Mouse (Mus musculus) neural tube, embryonic 13.5 days (tissue): Measurements from ENCODE around the gene Pkdcc. TPM values are rescaled to one million over a fixed set of nuclear protein-coding genes. Genes with fewer than 3 reads are reported as not detected.
A peak's percentile ranks its signal among the peaks of the same experiment; 100 is the strongest.

Experiments used
- ATAC-seq: fragments of 200-750 bp; cut with Nextera tagmentation; 2 replicates; pipeline ENCODE4 v1.8.0; 2017; ENCODE audit warnings: low read depth, mild to moderate bottlenecking, moderate TSS enrichment, moderate library complexity
- H3K27ac ChIP-seq: fragments of 300-500 bp; sonication (generic); replicated peaks from 2 replicates; pipeline ENCODE4 v1.5.1; 2015; ENCODE audit warnings: moderate library complexity, mild to moderate bottlenecking, inconsistent platforms
- H3K27me3 ChIP-seq: fragments of 300-500 bp; sonication (generic); 2 replicates; pipeline ENCODE4 v1.6.1; 2015; ENCODE audit warnings: mild to moderate bottlenecking, inconsistent platforms
- H3K36me3 ChIP-seq: fragments of 300-500 bp; sonication (generic); 2 replicates; pipeline ENCODE4 v1.6.1; 2015; ENCODE audit warnings: mild to moderate bottlenecking, inconsistent platforms
- H3K4me1 ChIP-seq: fragments of 300-500 bp; sonication (generic); replicated peaks from 2 replicates; pipeline ENCODE4 v1.6.1; 2015; ENCODE audit warnings: inconsistent platforms
- H3K4me2 ChIP-seq: fragments of 300-500 bp; sonication (generic); 2 replicates; pipeline ENCODE4 v1.6.1; 2015; ENCODE audit warnings: inconsistent platforms, mild to moderate bottlenecking, moderate library complexity
- H3K4me3 ChIP-seq: fragments of 300-500 bp; sonication (generic); 2 replicates; pipeline ENCODE4 v1.5.1; 2015; ENCODE audit warnings: mild to moderate bottlenecking, inconsistent platforms
- H3K9ac ChIP-seq: fragments of 300-500 bp; sonication (generic); 2 replicates; pipeline ENCODE4 v1.6.1; 2015; ENCODE audit warnings: moderate library complexity, mild to moderate bottlenecking, inconsistent platforms
- H3K9me3 ChIP-seq: fragments of 300-500 bp; sonication (generic); 2 replicates; pipeline ENCODE4 v1.6.1; 2016; ENCODE audit warnings: inconsistent platforms
- WGBS: fragments of 180-500 bp; shearing (Covaris S2); methylation state at CpG from one replicate; pipeline ENCODE4 v1.1.7; 2015; 5-methylcytosine and 5-hydroxymethylcytosine counted together
- polyA plus RNA-seq: library from polyadenylated mRNA; unstranded; fragments of >200 nt; fragmentation: Nextera tagmentation; extraction: Ambion mirVana; gene quantifications from 2 replicates; pipeline ENCODE4 v1.2.1, GENCODE M21; 2015

Pkdcc gene
- polyA plus RNA-seq, result 4.2 and 6.1 TPM in 2 replicates

- H3K4me3 ChIP-seq, result peak within 1 kb of the TSS; percentile 63
- peaks cover 73% of the 10 kb centered on the region for H3K4me1 ChIP-seq
- ATAC-seq, result peak; percentile 83
- no peaks in the 10 kb centered on the region for H3K36me3 ChIP-seq
- peak within 1 kb of the TSS; percentile 93 for H3K27ac ChIP-seq
- peak within 1 kb of the TSS; percentile 89 for H3K4me2 ChIP-seq
- peak within 1 kb of the TSS; percentile 97 for H3K9ac ChIP-seq
- under 1% methylated on average over 55 of the region's 105 CpGs for WGBS
- H3K27me3 ChIP-seq, result peaks cover 7% of the 10 kb centered on the region; the same call in 1 of the 2 replicates
- no peaks in the 10 kb centered on the region for H3K9me3 ChIP-seq
Observed at GRCm38 (mm10) chr17:83214674-83215528, at the start of gene Pkdcc. Gene Pkdcc, plus strand, starts transcription at chr17:83215292.

- no peak overlapping the region for H3K9ac ChIP-seq
Observed at GRCm38 (mm10) chr17:83166195-83166594, 48.9 kb upstream of the Pkdcc start.

GRCm38 (mm10) chr17:83176146-83176545, 38.9 kb upstream of the Pkdcc start:
- no peaks in the 10 kb centered on the region for H3K36me3 ChIP-seq
- no peak for ATAC-seq
- WGBS, result 91% methylated on average over 4 of the region's 4 CpGs

More at GRCm38 (mm10) chr17:83166195-83166594, 48.9 kb upstream of the Pkdcc start:
- peak; percentile 23; the same call in 1 of the 2 replicates for ATAC-seq
- peaks cover 2% of the 10 kb centered on the region; the same call in 1 of the 2 replicates for H3K9me3 ChIP-seq
- peaks cover 10% of the 10 kb centered on the region for H3K27me3 ChIP-seq
- H3K36me3 ChIP-seq, result no peaks in the 10 kb centered on the region
- H3K4me1 ChIP-seq, result peaks cover 20% of the 10 kb centered on the region
- H3K4me3 ChIP-seq, result no peak overlapping the region
- H3K4me2 ChIP-seq, result no peak overlapping the region
- 0 out of 2 replicates have a peak overlapping the region, but pooled peaks have one; percentile 5 for H3K27ac ChIP-seq
- WGBS, result 62% methylated on average over 5 of the region's 5 CpGs

GRCm38 (mm10) chr17:83178483-83179150, 36.5 kb upstream of the Pkdcc start:
- Histone ChIP-seq H3K4me2 (no peak overlapping the region), H3K36me3 (no peaks in the 10 kb centered on the region), H3K4me3 (no peak overlapping the region), H3K4me1 (peaks cover 34% of the 10 kb centered on the region), H3K27me3 (peaks cover 12% of the 10 kb centered on the region), H3K9me3 (no peaks in the 10 kb centered on the region), H3K27ac (no peak overlapping the region), H3K9ac (no peak overlapping the region)
- WGBS, result 33% methylated on average over 9 of the region's 9 CpGs
- ATAC-seq, result no peak

More at GRCm38 (mm10) chr17:83176146-83176545, 38.9 kb upstream of the Pkdcc start:
- Histone ChIP-seq H3K27me3 (peaks cover 4% of the 10 kb centered on the region; the same call in 1 of the 2 replicates), H3K27ac (no peak overlapping the region), H3K4me2 (no peak overlapping the region), H3K9me3 (peaks cover 6% of the 10 kb centered on the region; the same call in 1 of the 2 replicates), H3K4me1 (peaks cover 32% of the 10 kb centered on the region), H3K4me3 (no peak overlapping the region), H3K9ac (no peak overlapping the region)

- Histone ChIP-seq H3K4me1 (peaks cover 34% of the 10 kb centered on the region), H3K4me2 (no peak overlapping the region), H3K4me3 (no peak overlapping the region), H3K36me3 (no peaks in the 10 kb centered on the region), H3K9me3 (no peaks in the 10 kb centered on the region), H3K27me3 (peaks cover 15% of the 10 kb centered on the region), H3K27ac (0 out of 2 replicates have a peak overlapping the region, but pooled peaks have one; percentile 9), H3K9ac (no peak overlapping the region)
- 12% methylated on average over 6 of the region's 6 CpGs for WGBS
- 0 out of 2 replicates have a peak, but pooled peaks have one; percentile 40 for ATAC-seq
Observed at GRCm38 (mm10) chr17:83179151-83179531, 36.0 kb upstream of the Pkdcc start.

- peaks cover 34% of the 10 kb centered on the region for H3K4me1 ChIP-seq
- no peak overlapping the region for H3K4me3 ChIP-seq
- no peaks in the 10 kb centered on the region for H3K36me3 ChIP-seq
- 52% methylated on average over 4 of the region's 4 CpGs for WGBS
- ATAC-seq, result no peak
- H3K27ac ChIP-seq, result 0 out of 2 replicates have a peak overlapping the region, but pooled peaks have one; percentile 9
- no peak overlapping the region for H3K4me2 ChIP-seq
- peaks cover 14% of the 10 kb centered on the region for H3K27me3 ChIP-seq
- H3K9me3 ChIP-seq, result no peaks in the 10 kb centered on the region
- no peak overlapping the region for H3K9ac ChIP-seq
Observed at GRCm38 (mm10) chr17:83179569-83179968, 35.5 kb upstream of the Pkdcc start.

GRCm38 (mm10) chr17:83181086-83181485, 34.0 kb upstream of the Pkdcc start:
- Histone ChIP-seq H3K9ac (no peak overlapping the region), H3K27me3 (peaks cover 11% of the 10 kb centered on the region), H3K27ac (no peak overlapping the region), H3K4me1 (peaks cover 34% of the 10 kb centered on the region), H3K36me3 (no peaks in the 10 kb centered on the region), H3K9me3 (no peaks in the 10 kb centered on the region), H3K4me2 (no peak overlapping the region), H3K4me3 (no peak overlapping the region)
- WGBS, result 62% methylated on average over 7 of the region's 7 CpGs
- no peak for ATAC-seq

GRCm38 (mm10) chr17:83181592-83181991, 33.5 kb upstream of the Pkdcc start:
- H3K4me1 ChIP-seq, result peaks cover 34% of the 10 kb centered on the region
- no peak overlapping the region for H3K4me3 ChIP-seq
- no peak overlapping the region for H3K27ac ChIP-seq
- no peak overlapping the region for H3K9ac ChIP-seq
- H3K27me3 ChIP-seq, result peaks cover 12% of the 10 kb centered on the region
- H3K9me3 ChIP-seq, result no peaks in the 10 kb centered on the region
- H3K36me3 ChIP-seq, result no peaks in the 10 kb centered on the region
- no peak overlapping the region for H3K4me2 ChIP-seq
- no peak for ATAC-seq
- WGBS, result 79% methylated on average over 7 of the region's 7 CpGs

- ATAC-seq, result no peak
- peaks cover 14% of the 10 kb centered on the region for H3K27me3 ChIP-seq
- H3K9me3 ChIP-seq, result no peaks in the 10 kb centered on the region
- no peak overlapping the region for H3K9ac ChIP-seq
- H3K4me3 ChIP-seq, result no peak overlapping the region
- H3K27ac ChIP-seq, result no peak overlapping the region
- no peak overlapping the region for H3K4me2 ChIP-seq
- WGBS, result 80% methylated on average over 8 of the region's 8 CpGs
- peaks cover 29% of the 10 kb centered on the region for H3K4me1 ChIP-seq
- no peaks in the 10 kb centered on the region for H3K36me3 ChIP-seq
Observed at GRCm38 (mm10) chr17:83182061-83182664, 32.9 kb upstream of the Pkdcc start.

- 66% methylated on average over 6 of the region's 6 CpGs for WGBS
- peaks cover 14% of the 10 kb centered on the region for H3K27me3 ChIP-seq
- no peaks in the 10 kb centered on the region for H3K9me3 ChIP-seq
- no peak overlapping the region for H3K9ac ChIP-seq
- no peak overlapping the region for H3K4me2 ChIP-seq
- no peak for ATAC-seq
- H3K27ac ChIP-seq, result no peak overlapping the region
- H3K4me1 ChIP-seq, result peaks cover 29% of the 10 kb centered on the region
- no peaks in the 10 kb centered on the region for H3K36me3 ChIP-seq
- H3K4me3 ChIP-seq, result no peak overlapping the region
Observed at GRCm38 (mm10) chr17:83182780-83183179, 32.3 kb upstream of the Pkdcc start.

- 0 out of 2 replicates have a peak overlapping the region, but pooled peaks have one; percentile 7 for H3K4me2 ChIP-seq
- peak; percentile 56; the same call in 1 of the 2 replicates for ATAC-seq
- H3K27me3 ChIP-seq, result peaks cover 32% of the 10 kb centered on the region
Observed at GRCm38 (mm10) chr17:83187751-83188565, 27.1 kb upstream of the Pkdcc start.

More at GRCm38 (mm10) chr17:83187751-83188565, 27.1 kb upstream of the Pkdcc start:
- H3K36me3 ChIP-seq, result no peaks in the 10 kb centered on the region
- H3K4me1 ChIP-seq, result peaks cover 10% of the 10 kb centered on the region
- no peaks in the 10 kb centered on the region for H3K9me3 ChIP-seq
- H3K27ac ChIP-seq, result no peak overlapping the region
- H3K4me3 ChIP-seq, result no peak overlapping the region
- no peak overlapping the region for H3K9ac ChIP-seq
- WGBS, result 37% methylated on average over 11 of the region's 11 CpGs
